Mouse (Mus musculus) spleen, embryonic (tissue): Measurements from ENCODE around the gene Mei1.

Experiments
- CTCF ChIA-PET: fragments of 350-600 bp; sonication (Branson Sonifier 250); formaldehyde crosslinking; loops from one replicate; lab custom pipeline; 2022; lab: Charles Lee

Mei1 gene

DNA sequence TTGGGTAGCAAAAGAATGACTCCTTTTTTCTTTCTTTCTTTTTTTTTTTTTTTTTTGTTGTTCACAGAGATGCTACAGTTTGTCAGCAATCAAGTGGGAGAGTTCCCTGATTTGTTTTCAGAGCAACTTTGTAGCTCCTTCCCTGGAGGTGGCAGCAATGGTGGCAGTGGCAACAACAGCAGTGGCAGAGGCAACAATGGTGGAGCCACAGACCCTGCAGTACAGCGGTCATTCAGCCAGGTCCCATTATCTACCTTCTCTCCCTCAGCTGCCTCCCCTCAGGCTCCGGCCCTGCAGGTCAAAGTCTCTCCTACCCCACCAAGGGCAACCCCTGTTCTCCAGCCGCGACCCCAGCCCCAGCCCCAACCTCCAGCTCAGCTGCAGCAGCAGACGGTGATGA is 99.9 kb downstream of the Mei1 start:
- CTCF ChIA-PET, result no interaction called here

DNA sequence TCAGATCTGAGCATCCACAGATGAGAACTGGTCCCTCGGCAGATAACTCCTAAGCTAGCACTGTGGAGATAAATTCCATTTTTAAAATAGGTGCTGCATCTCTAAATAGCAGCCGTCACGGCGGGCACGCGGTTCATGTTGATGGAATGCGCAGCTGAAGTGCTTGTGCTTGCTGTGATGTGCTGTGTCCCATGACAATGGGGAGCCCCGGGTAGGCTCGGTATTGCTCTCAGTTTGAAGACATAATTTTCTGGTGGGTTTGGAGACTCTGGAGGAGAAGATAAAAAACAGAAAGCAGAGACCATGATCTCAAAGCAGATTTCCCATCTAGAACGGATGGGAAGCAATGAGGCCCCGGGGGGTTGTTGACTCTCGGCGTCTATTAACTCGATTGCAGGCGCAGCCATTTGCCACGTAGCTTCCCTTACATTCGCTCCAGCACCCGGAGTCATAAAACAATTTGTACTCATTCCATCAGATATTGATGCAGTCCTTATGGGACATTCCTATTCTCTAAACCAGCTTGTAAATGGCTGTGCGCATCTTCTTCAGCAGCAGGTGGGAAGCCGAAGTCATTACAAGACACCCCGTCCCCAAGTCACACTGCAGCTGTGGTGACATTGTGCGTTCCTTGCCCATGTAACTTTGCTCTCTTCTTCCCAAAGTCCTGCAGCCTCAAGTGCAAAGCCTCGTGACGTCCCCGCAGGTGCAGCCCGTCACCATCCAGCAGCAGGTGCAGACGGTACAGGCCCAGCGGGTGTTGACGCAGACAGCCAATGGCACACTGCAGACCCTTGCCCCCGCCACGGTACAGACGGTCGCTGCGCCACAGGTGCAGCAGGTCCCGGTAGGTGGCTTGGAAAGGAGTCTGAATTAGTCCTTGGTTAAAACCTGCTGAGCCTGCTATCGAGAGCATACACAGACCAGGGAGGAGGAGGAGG is 100.9 kb downstream of the Mei1 start:
- CTCF ChIA-PET, result no interaction called here

DNA sequence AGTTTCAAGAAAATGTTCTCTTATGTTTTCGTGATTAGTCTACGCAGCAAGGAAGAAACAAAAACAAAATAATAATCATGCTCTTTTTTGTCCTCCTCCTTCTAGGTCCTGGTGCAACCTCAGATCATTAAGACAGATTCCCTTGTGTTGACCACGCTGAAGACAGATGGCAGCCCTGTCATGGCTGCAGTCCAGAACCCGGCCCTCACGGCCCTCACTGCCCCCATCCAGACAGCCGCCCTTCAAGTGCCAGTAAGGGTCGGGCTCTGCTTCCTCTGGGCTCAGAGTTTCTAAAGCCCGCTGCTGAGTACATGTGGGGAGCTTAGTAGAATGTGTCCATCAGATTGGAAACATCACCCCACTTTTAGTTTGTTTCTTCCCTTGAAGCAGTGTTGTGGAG is 102.9 kb downstream of the Mei1 start:
- CTCF ChIA-PET, result interaction anchor here (0.6 kb wide), 1 partner anchor 40 kb away, joined by 5 read pairs; the partner anchor contains the start of gene Shisa8

DNA sequence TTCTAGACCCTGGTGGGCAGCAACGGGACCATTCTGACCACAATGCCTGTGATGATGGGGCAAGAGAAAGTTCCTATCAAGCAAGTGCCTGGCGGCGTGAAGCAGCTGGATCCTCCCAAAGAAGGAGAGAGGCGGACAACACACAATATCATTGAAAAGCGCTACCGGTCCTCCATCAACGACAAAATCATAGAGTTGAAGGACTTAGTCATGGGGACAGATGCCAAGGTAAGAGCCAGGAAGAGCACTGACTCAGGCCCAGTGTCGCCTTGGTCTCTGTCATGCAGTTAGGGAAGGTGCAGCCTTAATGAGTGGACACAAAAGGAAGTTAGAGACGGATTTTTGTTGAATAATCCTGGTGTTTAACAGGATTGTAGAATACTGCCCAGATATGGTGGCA is 105.3 kb downstream of the Mei1 start:
- CTCF ChIA-PET, result no interaction called here
